Mouse (Mus musculus): ENCODE measurements around the gene Gm20379. TPM values are rescaled to one million over a fixed set of nuclear protein-coding genes. Genes with fewer than 3 reads are reported as not detected.

The Gm20379 gene
- polyA plus RNA-seq, 1 experiment from 2014 or later, result 0.24 TPM

- H3K4me2 ChIP-seq (ENCODE audit: low read length), result no peak overlapping the region
- 94% methylated on average over 6 of the region's 6 CpGs for WGBS
- no peak overlapping the region for H3K27ac ChIP-seq (ENCODE audit: low read depth, low read length)
- peaks cover 30% of the 10 kb centered on the region for H3K36me3 ChIP-seq (ENCODE audit: control insufficient read depth, insufficient read depth, low read length)
- H3K9ac ChIP-seq (ENCODE audit: low read length), result no peak overlapping the region
- H3K9me3 ChIP-seq (replicated peaks; ENCODE audit: control insufficient read depth, low read length), result no peaks in the 10 kb centered on the region
- ATAC-seq (no peak), DNase-seq (ENCODE audit: low spot score) (no peak)
- H3K27me3 ChIP-seq (replicated peaks; ENCODE audit: control insufficient read depth, insufficient read depth, low read length), result no peaks in the 10 kb centered on the region
- H3K4me1 ChIP-seq (ENCODE audit: control insufficient read depth, insufficient read depth, low read length), result peaks cover 9% of the 10 kb centered on the region
- no peak overlapping the region for H3K4me3 ChIP-seq (ENCODE audit: low read depth, low read length)
Measured at GRCm38 (mm10) chr13:92351100-92351499, 45.3 kb downstream of the Gm20379 start.

- 35% methylated on average over 4 of the region's 4 CpGs for WGBS
- Histone ChIP-seq H3K4me2 (ENCODE audit: low read length) (peak overlapping the region; percentile 88), H3K4me1 (ENCODE audit: control insufficient read depth, insufficient read depth, low read length) (peaks cover 11% of the 10 kb centered on the region)
Measured at GRCm38 (mm10) chr13:92353956-92354355, 48.2 kb downstream of the Gm20379 start.

GRCm38 (mm10) chr13:92354456-92355271 is 48.9 kb downstream of the Gm20379 start, which contains the start of the genes Dhfr and Msh3:
TSS of gene Dhfr (plus strand) at chr13:92354726.
TSS of gene Msh3 (minus strand) at chr13:92355003.
- Histone ChIP-seq H3K4me1 (ENCODE audit: control insufficient read depth, insufficient read depth, low read length) (peaks cover 11% of the 10 kb centered on the region), H3K36me3 (ENCODE audit: control insufficient read depth, insufficient read depth, low read length) (peaks cover 11% of the 10 kb centered on the region; the same call in 1 of the 2 replicates), H3K4me2 (ENCODE audit: low read length) (peak within 1 kb of the TSS; percentile 88), H3K27me3 (replicated peaks; ENCODE audit: control insufficient read depth, insufficient read depth, low read length) (no peaks in the 10 kb centered on the region), H3K9ac (ENCODE audit: low read length) (peak within 1 kb of the TSS; percentile 70), H3K4me3 (ENCODE audit: low read depth, low read length) (peak within 1 kb of the TSS; percentile 61), H3K27ac (ENCODE audit: low read depth, low read length) (peak within 1 kb of the TSS; percentile 84), H3K9me3 (replicated peaks; ENCODE audit: control insufficient read depth, low read length) (no peaks in the 10 kb centered on the region)
- peak; percentile 99 for DNase-seq (ENCODE audit: low spot score)
- peak; percentile 97 for ATAC-seq
- WGBS, result under 1% methylated on average over 75 of the region's 76 CpGs

More at GRCm38 (mm10) chr13:92353956-92354355, 48.2 kb downstream of the Gm20379 start:
- ATAC-seq, result no peak; the same call in 1 of the 2 replicates
- Histone ChIP-seq H3K9me3 (replicated peaks; ENCODE audit: control insufficient read depth, low read length) (no peaks in the 10 kb centered on the region), H3K36me3 (ENCODE audit: control insufficient read depth, insufficient read depth, low read length) (peaks cover 12% of the 10 kb centered on the region), H3K4me3 (ENCODE audit: low read depth, low read length) (peak overlapping the region; percentile 61), H3K9ac (ENCODE audit: low read length) (peak overlapping the region; percentile 70), H3K27me3 (replicated peaks; ENCODE audit: control insufficient read depth, insufficient read depth, low read length) (no peaks in the 10 kb centered on the region), H3K27ac (ENCODE audit: low read depth, low read length) (peak overlapping the region; percentile 84; the same call in 1 of the 2 replicates)
- no peak for DNase-seq (ENCODE audit: low spot score)

GRCm38 (mm10) chr13:92355272-92355643 is 49.5 kb downstream of the Gm20379 start:
- peak overlapping the region; percentile 9; the same call in 1 of the 2 replicates for H3K27ac ChIP-seq (ENCODE audit: low read depth, low read length)
- peaks cover 11% of the 10 kb centered on the region for H3K4me1 ChIP-seq (ENCODE audit: control insufficient read depth, insufficient read depth, low read length)
- no peak for DNase-seq (ENCODE audit: low spot score)
- no peaks in the 10 kb centered on the region for H3K27me3 ChIP-seq (replicated peaks; ENCODE audit: control insufficient read depth, insufficient read depth, low read length)
- peaks cover 11% of the 10 kb centered on the region; the same call in 1 of the 2 replicates for H3K36me3 ChIP-seq (ENCODE audit: control insufficient read depth, insufficient read depth, low read length)
- H3K4me3 ChIP-seq (ENCODE audit: low read depth, low read length), result peak overlapping the region; percentile 61
- 1% methylated on average over 24 of the region's 24 CpGs for WGBS
- no peaks in the 10 kb centered on the region for H3K9me3 ChIP-seq (replicated peaks; ENCODE audit: control insufficient read depth, low read length)
- ATAC-seq, result peak; percentile 30; the same call in 1 of the 2 replicates
- peak overlapping the region; percentile 64 for H3K9ac ChIP-seq (ENCODE audit: low read length)
- H3K4me2 ChIP-seq (ENCODE audit: low read length), result peak overlapping the region; percentile 88

- peak overlapping the region; percentile 64 for H3K9ac ChIP-seq (ENCODE audit: low read length)
- ATAC-seq (no peak), DNase-seq (ENCODE audit: low spot score) (no peak)
- peak overlapping the region; percentile 61 for H3K4me3 ChIP-seq (ENCODE audit: low read depth, low read length)
- peak overlapping the region; percentile 88 for H3K4me2 ChIP-seq (ENCODE audit: low read length)
- H3K27me3 ChIP-seq (replicated peaks; ENCODE audit: control insufficient read depth, insufficient read depth, low read length), result no peaks in the 10 kb centered on the region
- no peaks in the 10 kb centered on the region for H3K9me3 ChIP-seq (replicated peaks; ENCODE audit: control insufficient read depth, low read length)
- 61% methylated on average over 7 of the region's 7 CpGs for WGBS
- peaks cover 12% of the 10 kb centered on the region; the same call in 1 of the 2 replicates for H3K36me3 ChIP-seq (ENCODE audit: control insufficient read depth, insufficient read depth, low read length)
- H3K4me1 ChIP-seq (ENCODE audit: control insufficient read depth, insufficient read depth, low read length), result peaks cover 11% of the 10 kb centered on the region
- H3K27ac ChIP-seq (ENCODE audit: low read depth, low read length), result no peak overlapping the region
Measured at GRCm38 (mm10) chr13:92356376-92356775, 50.6 kb downstream of the Gm20379 start.

Other genes starting within 250 kb of the Gm20379 start
- 1.5 and 2.0 TPM in 2 replicates for gene Rasgrf2, start 174.3 kb upstream of the Gm20379 start, polyA plus RNA-seq (2014; fragmentation: Nextera tagmentation; extraction: Ambion mirVana)
- 9.1 and 10.8 TPM in 2 replicates for gene Dhfr, start 48.7 kb downstream of the Gm20379 start, polyA plus RNA-seq (2014; fragmentation: Nextera tagmentation; extraction: Ambion mirVana)
- gene Msh3, start 49.0 kb downstream of the Gm20379 start, polyA plus RNA-seq (2014; fragmentation: Nextera tagmentation; extraction: Ambion mirVana), result 26.9 and 29.7 TPM in 2 replicates
- 0.22 and 0.74 TPM in 2 replicates for gene Ankrd34b, start 119.9 kb downstream of the Gm20379 start, polyA plus RNA-seq (2014; fragmentation: Nextera tagmentation; extraction: Ambion mirVana)
- gene Fam151b, start 178.0 kb downstream of the Gm20379 start, polyA plus RNA-seq (2014; fragmentation: Nextera tagmentation; extraction: Ambion mirVana), result 0.32 and 0.34 TPM in 2 replicates
- 9.4 and 10.2 TPM in 2 replicates for gene Zfyve16, start 224.9 kb downstream of the Gm20379 start, polyA plus RNA-seq (2014; fragmentation: Nextera tagmentation; extraction: Ambion mirVana)

Measured in forebrain, embryonic 14.5 days (tissue).